Mouse (Mus musculus): ENCODE data around the gene Smap1. TPM values are rescaled to one million over a fixed set of nuclear protein-coding genes. Genes with fewer than 3 reads are reported as not detected.

Gene Smap1
- polyA plus RNA-seq, 2 experiments, result 59.3 to 84.6 TPM

DNA sequence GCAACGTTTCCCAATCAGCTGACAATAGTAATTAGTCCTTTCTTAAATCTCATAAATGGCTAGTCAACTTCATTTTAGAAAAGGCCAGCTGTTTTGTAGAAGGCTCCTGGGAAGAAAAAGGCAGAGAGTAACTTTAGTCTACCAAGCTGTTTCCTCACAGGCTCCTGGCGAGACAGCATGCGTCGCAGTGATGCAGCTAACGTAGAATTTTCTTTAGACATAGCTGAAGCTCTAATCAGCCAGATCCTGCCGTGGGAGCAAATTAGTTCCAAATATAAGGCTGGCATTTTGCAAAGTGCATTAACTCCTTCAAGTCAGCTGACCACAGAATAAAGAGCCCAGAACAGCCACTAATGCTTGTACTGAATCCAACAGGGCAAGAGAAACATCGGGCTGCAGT, 26.2 kb upstream of the Smap1 start:
- no peak for DNase-seq (ENCODE audit: low spot score)
- Histone ChIP-seq H3K9ac (ENCODE audit: low read depth, low read length, severe bottlenecking) (no peak overlapping the region), H3K4me2 (replicated peaks; ENCODE audit: low read depth, low read length, severe bottlenecking) (no peak overlapping the region), H3K27ac (replicated peaks; ENCODE audit: low read depth, low read length) (no peak overlapping the region), H3K27me3 (ENCODE audit: control insufficient read depth, insufficient read depth, low read length) (no peaks in the 10 kb centered on the region), H3K36me3 (ENCODE audit: control insufficient read depth, insufficient read depth, low read length) (no peaks in the 10 kb centered on the region), H3K4me1 (ENCODE audit: control insufficient read depth, insufficient read depth, low read length) (0 out of 2 replicates have a peak, but pooled peaks cover 4% of the 10 kb centered on the region), H3K4me3 (replicated peaks; ENCODE audit: low read length) (no peak overlapping the region), H3K9me3 (ENCODE audit: control insufficient read depth, low read length) (no peaks in the 10 kb centered on the region)
- no peak for TF ChIP-seq POLR2A (IDR thresholded peaks at IDR 0.05; ENCODE audit: borderline replicate concordance, extremely low read depth, insufficient read depth, insufficient read length)
- no peak for ATAC-seq (ENCODE audit: low FRiP score, low read depth)
- WGBS, result 38% methylated on average over 7 of the region's 7 CpGs

DNA sequence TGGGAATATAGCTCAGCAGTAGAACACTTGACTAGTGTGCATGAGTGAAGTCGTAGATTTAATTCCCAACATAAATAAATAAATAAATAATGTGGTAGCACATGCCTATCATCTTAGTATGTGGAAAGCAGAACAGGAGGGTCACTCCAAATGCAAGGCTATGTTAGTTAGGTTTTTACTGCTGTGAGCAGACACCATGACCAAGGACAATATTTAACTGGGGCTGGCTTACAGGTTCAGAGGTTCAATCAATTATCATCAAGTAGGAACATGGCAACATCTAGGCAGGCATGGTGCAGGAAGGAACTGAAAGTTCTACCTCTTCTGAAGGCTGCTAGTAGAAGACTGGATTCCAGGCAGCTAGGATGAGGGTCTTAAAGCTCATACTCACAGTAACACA, 22.0 kb upstream of the Smap1 start:
- H3K4me3 ChIP-seq (replicated peaks; ENCODE audit: low read length), result no peak overlapping the region
- no peak overlapping the region for H3K4me2 ChIP-seq (replicated peaks; ENCODE audit: low read depth, low read length, severe bottlenecking)
- H3K27ac ChIP-seq (replicated peaks; ENCODE audit: low read depth, low read length), result no peak overlapping the region
- H3K27me3 ChIP-seq (ENCODE audit: control insufficient read depth, insufficient read depth, low read length), result no peaks in the 10 kb centered on the region
- DNase-seq (ENCODE audit: low spot score), result no peak
- 83% methylated on average over 1 of the region's 1 CpGs for WGBS
- H3K4me1 ChIP-seq (ENCODE audit: control insufficient read depth, insufficient read depth, low read length), result 0 out of 2 replicates have a peak, but pooled peaks cover 4% of the 10 kb centered on the region
- no peak for TF ChIP-seq POLR2A (IDR thresholded peaks at IDR 0.05; ENCODE audit: borderline replicate concordance, extremely low read depth, insufficient read depth, insufficient read length)
- ATAC-seq (ENCODE audit: low FRiP score, low read depth), result no peak
- no peaks in the 10 kb centered on the region for H3K36me3 ChIP-seq (ENCODE audit: control insufficient read depth, insufficient read depth, low read length)
- no peaks in the 10 kb centered on the region for H3K9me3 ChIP-seq (ENCODE audit: control insufficient read depth, low read length)
- no peak overlapping the region for H3K9ac ChIP-seq (ENCODE audit: low read depth, low read length, severe bottlenecking)

DNA sequence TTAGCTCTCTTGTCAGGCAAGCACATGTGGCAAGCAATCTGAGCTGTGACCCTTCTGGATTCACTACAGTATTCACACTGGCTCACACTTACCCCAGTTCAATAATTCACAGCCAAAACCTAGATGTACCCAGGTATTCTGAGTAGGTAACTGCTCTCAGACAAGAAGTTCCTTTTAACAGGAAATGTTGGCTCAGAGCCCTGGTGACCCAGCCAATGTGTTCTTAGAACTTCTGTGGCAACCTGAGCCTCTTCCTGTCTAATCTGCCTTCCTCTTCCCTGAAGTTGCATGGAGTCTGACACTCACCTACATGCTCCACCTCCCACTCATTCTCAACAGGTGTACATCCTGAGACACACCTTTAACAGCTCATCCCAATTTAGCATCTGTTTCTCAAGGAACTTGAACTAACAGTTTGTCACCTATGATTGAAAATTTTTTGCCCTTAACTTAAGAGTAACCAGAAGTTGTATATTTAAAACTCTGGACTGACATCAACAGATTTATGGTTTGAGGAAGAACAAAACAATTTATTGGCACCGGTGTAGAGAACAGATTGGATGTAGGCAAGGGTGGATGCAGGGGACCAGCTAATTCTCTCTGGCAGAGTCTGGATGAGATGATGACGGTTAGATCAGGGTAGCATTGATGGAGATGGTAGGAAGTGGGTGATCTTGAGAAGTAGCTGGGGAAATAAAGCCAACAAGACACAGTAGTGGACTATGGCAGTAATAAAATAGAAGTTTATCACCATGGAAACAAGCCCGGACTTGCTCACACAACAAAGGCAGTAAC, 21.2 kb upstream of the Smap1 start:
- DNase-seq (ENCODE audit: low spot score), result no peak
- no peak overlapping the region for H3K9ac ChIP-seq (ENCODE audit: low read depth, low read length, severe bottlenecking)
- 0 out of 2 replicates have a peak, but pooled peaks cover under 1% of the 10 kb centered on the region for H3K4me1 ChIP-seq (ENCODE audit: control insufficient read depth, insufficient read depth, low read length)
- 85% methylated on average over 3 of the region's 3 CpGs for WGBS
- TF ChIP-seq POLR2A (IDR thresholded peaks at IDR 0.05; ENCODE audit: borderline replicate concordance, extremely low read depth, insufficient read depth, insufficient read length), result no peak
- H3K27me3 ChIP-seq (ENCODE audit: control insufficient read depth, insufficient read depth, low read length), result no peaks in the 10 kb centered on the region
- H3K27ac ChIP-seq (replicated peaks; ENCODE audit: low read depth, low read length), result no peak overlapping the region
- H3K4me3 ChIP-seq (replicated peaks; ENCODE audit: low read length), result no peak overlapping the region
- H3K4me2 ChIP-seq (replicated peaks; ENCODE audit: low read depth, low read length, severe bottlenecking), result no peak overlapping the region
- ATAC-seq (ENCODE audit: low FRiP score, low read depth), result no peak
- no peaks in the 10 kb centered on the region for H3K36me3 ChIP-seq (ENCODE audit: control insufficient read depth, insufficient read depth, low read length)
- no peaks in the 10 kb centered on the region for H3K9me3 ChIP-seq (ENCODE audit: control insufficient read depth, low read length)

GRCm38 (mm10) chr1:23935408-23935762, 13.3 kb upstream of the Smap1 start:
- DNase-seq (ENCODE audit: low spot score) (no peak), ATAC-seq (ENCODE audit: low FRiP score, low read depth) (no peak)
- no peaks in the 10 kb centered on the region for H3K4me1 ChIP-seq (ENCODE audit: control insufficient read depth, insufficient read depth, low read length)
- no peaks in the 10 kb centered on the region for H3K9me3 ChIP-seq (ENCODE audit: control insufficient read depth, low read length)
- H3K9ac ChIP-seq (ENCODE audit: low read depth, low read length, severe bottlenecking), result no peak overlapping the region
- H3K4me2 ChIP-seq (replicated peaks; ENCODE audit: low read depth, low read length, severe bottlenecking), result no peak overlapping the region
- no peak overlapping the region for H3K4me3 ChIP-seq (replicated peaks; ENCODE audit: low read length)
- TF ChIP-seq POLR2A (IDR thresholded peaks at IDR 0.05; ENCODE audit: borderline replicate concordance, extremely low read depth, insufficient read depth, insufficient read length), result no peak
- H3K36me3 ChIP-seq (ENCODE audit: control insufficient read depth, insufficient read depth, low read length), result no peaks in the 10 kb centered on the region
- H3K27me3 ChIP-seq (ENCODE audit: control insufficient read depth, insufficient read depth, low read length), result no peaks in the 10 kb centered on the region
- no peak overlapping the region for H3K27ac ChIP-seq (replicated peaks; ENCODE audit: low read depth, low read length)
- 37% methylated on average over 4 of the region's 4 CpGs for WGBS

DNA sequence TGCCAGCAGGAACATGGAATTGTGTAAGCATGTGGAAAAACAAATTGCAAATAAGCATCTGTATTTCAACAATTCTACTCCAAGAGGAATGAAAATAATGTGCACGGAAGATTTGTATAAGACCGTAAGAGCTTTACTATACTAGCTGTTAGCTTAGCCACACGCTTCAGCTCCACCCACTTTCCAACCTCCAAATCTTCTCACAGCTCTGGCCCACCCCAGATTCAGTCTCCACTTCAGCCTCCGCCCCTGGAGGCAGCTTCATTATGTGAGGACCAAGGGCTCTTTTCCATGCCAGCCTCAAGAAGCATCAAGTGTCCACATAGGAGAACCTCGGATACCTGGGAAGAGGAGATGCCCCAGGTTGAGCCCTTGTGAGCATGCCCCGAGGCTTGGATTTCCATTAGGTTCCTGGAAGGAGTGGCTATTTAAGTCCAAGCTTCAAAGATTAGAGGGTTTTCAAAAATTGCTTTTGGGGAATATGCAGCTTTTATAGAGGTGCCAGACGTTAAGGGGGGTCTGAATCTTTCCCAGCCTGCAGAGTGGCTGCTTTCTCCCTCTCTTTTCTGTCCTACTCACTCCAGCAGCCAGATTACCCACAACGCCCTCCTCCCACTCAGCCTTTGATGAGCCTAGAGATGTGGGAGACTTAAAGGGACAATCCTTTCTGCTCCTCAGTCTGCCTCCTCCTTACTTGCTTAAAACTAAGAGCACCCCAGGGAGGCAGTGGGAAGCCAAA, 12.7 kb upstream of the Smap1 start:
- Histone ChIP-seq H3K27me3 (ENCODE audit: control insufficient read depth, insufficient read depth, low read length) (no peaks in the 10 kb centered on the region), H3K4me2 (replicated peaks; ENCODE audit: low read depth, low read length, severe bottlenecking) (no peak overlapping the region), H3K27ac (replicated peaks; ENCODE audit: low read depth, low read length) (no peak overlapping the region), H3K9me3 (ENCODE audit: control insufficient read depth, low read length) (no peaks in the 10 kb centered on the region), H3K36me3 (ENCODE audit: control insufficient read depth, insufficient read depth, low read length) (no peaks in the 10 kb centered on the region), H3K4me3 (replicated peaks; ENCODE audit: low read length) (no peak overlapping the region), H3K4me1 (ENCODE audit: control insufficient read depth, insufficient read depth, low read length) (no peaks in the 10 kb centered on the region), H3K9ac (ENCODE audit: low read depth, low read length, severe bottlenecking) (no peak overlapping the region)
- 50% methylated on average over 8 of the region's 8 CpGs for WGBS
- ATAC-seq (ENCODE audit: low FRiP score, low read depth), result no peak
- TF ChIP-seq POLR2A (IDR thresholded peaks at IDR 0.05; ENCODE audit: borderline replicate concordance, extremely low read depth, insufficient read depth, insufficient read length), result no peak
- no peak for DNase-seq (ENCODE audit: low spot score)

Measured in limb, embryonic 14.5 days (tissue).